Mouse (Mus musculus): ENCODE results near the gene Styx. TPM values are rescaled to one million over a fixed set of nuclear protein-coding genes. Genes with fewer than 3 reads are reported as not detected.

Gene Styx
- polyA plus RNA-seq, 1 experiment from 2014 or later: 66.5 TPM

- Histone ChIP-seq H3K4me2 (ENCODE audit: low read length) (no peak overlapping the region), H3K9me3 (ENCODE audit: control insufficient read depth, low read length) (no peaks in the 10 kb centered on the region), H3K4me3 (replicated peaks; ENCODE audit: low read depth, low read length) (no peak overlapping the region), H3K36me3 (ENCODE audit: control insufficient read depth, insufficient read depth, low read length) (no peaks in the 10 kb centered on the region), H3K27ac (replicated peaks; ENCODE audit: low read depth, low read length) (no peak overlapping the region), H3K4me1 (ENCODE audit: control insufficient read depth, insufficient read depth, low read length) (no peaks in the 10 kb centered on the region), H3K27me3 (ENCODE audit: control insufficient read depth, insufficient read depth, low read length) (no peaks in the 10 kb centered on the region), H3K9ac (replicated peaks; ENCODE audit: low read length) (no peak overlapping the region)
- WGBS: 84% methylated on average over 4 of the region's 4 CpGs
- ATAC-seq (ENCODE audit: low FRiP score, low TSS enrichment) (no peak), DNase-seq (no peak)
Observed at GRCm38 (mm10) chr14:45419323-45419722, 68.4 kb downstream of the Styx start.

GRCm38 (mm10) chr14:45422371-45422770 is 71.5 kb downstream of the Styx start:
- DNase-seq (no peak), ATAC-seq (ENCODE audit: low FRiP score, low TSS enrichment) (no peak)
- 70% methylated on average over 4 of the region's 4 CpGs for WGBS
- no peaks in the 10 kb centered on the region for H3K36me3 ChIP-seq (ENCODE audit: control insufficient read depth, insufficient read depth, low read length)
- no peak overlapping the region for H3K27ac ChIP-seq (replicated peaks; ENCODE audit: low read depth, low read length)
- peaks cover 4% of the 10 kb centered on the region; the same call in 1 of the 2 replicates for H3K9me3 ChIP-seq (ENCODE audit: control insufficient read depth, low read length)
- no peak overlapping the region for H3K9ac ChIP-seq (replicated peaks; ENCODE audit: low read length)
- no peak overlapping the region for H3K4me2 ChIP-seq (ENCODE audit: low read length)
- no peak overlapping the region for H3K4me3 ChIP-seq (replicated peaks; ENCODE audit: low read depth, low read length)
- no peaks in the 10 kb centered on the region for H3K4me1 ChIP-seq (ENCODE audit: control insufficient read depth, insufficient read depth, low read length)
- no peaks in the 10 kb centered on the region for H3K27me3 ChIP-seq (ENCODE audit: control insufficient read depth, insufficient read depth, low read length)

- DNase-seq (peak; percentile 93), ATAC-seq (ENCODE audit: low FRiP score, low TSS enrichment) (peak; percentile 60; the same call in 1 of the 2 replicates)
- H3K36me3 ChIP-seq (ENCODE audit: control insufficient read depth, insufficient read depth, low read length): no peaks in the 10 kb centered on the region
- H3K27ac ChIP-seq (replicated peaks; ENCODE audit: low read depth, low read length): no peak overlapping the region
- H3K4me3 ChIP-seq (replicated peaks; ENCODE audit: low read depth, low read length): no peak overlapping the region
- peaks cover 4% of the 10 kb centered on the region; the same call in 1 of the 2 replicates for H3K9me3 ChIP-seq (ENCODE audit: control insufficient read depth, low read length)
- no peaks in the 10 kb centered on the region for H3K27me3 ChIP-seq (ENCODE audit: control insufficient read depth, insufficient read depth, low read length)
- H3K4me2 ChIP-seq (ENCODE audit: low read length): no peak overlapping the region
- 5% methylated on average over 5 of the region's 5 CpGs for WGBS
- no peaks in the 10 kb centered on the region for H3K4me1 ChIP-seq (ENCODE audit: control insufficient read depth, insufficient read depth, low read length)
- H3K9ac ChIP-seq (replicated peaks; ENCODE audit: low read length): no peak overlapping the region
Observed at GRCm38 (mm10) chr14:45423220-45423619, 72.3 kb downstream of the Styx start.

GRCm38 (mm10) chr14:45430066-45430842 is 79.4 kb downstream of the Styx start:
- peaks cover 12% of the 10 kb centered on the region; the same call in 1 of the 2 replicates for H3K9me3 ChIP-seq (ENCODE audit: control insufficient read depth, low read length)
- H3K27me3 ChIP-seq (ENCODE audit: control insufficient read depth, insufficient read depth, low read length): no peaks in the 10 kb centered on the region
- DNase-seq: no peak
- WGBS: 94% methylated on average over 13 of the region's 13 CpGs
- no peak overlapping the region for H3K27ac ChIP-seq (replicated peaks; ENCODE audit: low read depth, low read length)
- no peak overlapping the region for H3K9ac ChIP-seq (replicated peaks; ENCODE audit: low read length)
- H3K4me2 ChIP-seq (ENCODE audit: low read length): no peak overlapping the region
- H3K36me3 ChIP-seq (ENCODE audit: control insufficient read depth, insufficient read depth, low read length): no peaks in the 10 kb centered on the region
- no peaks in the 10 kb centered on the region for H3K4me1 ChIP-seq (ENCODE audit: control insufficient read depth, insufficient read depth, low read length)
- ATAC-seq (ENCODE audit: low FRiP score, low TSS enrichment): no peak
- no peak overlapping the region for H3K4me3 ChIP-seq (replicated peaks; ENCODE audit: low read depth, low read length)

- Histone ChIP-seq H3K9ac (replicated peaks; ENCODE audit: low read length) (no peak overlapping the region), H3K4me1 (ENCODE audit: control insufficient read depth, insufficient read depth, low read length) (no peaks in the 10 kb centered on the region), H3K27ac (replicated peaks; ENCODE audit: low read depth, low read length) (no peak overlapping the region), H3K27me3 (ENCODE audit: control insufficient read depth, insufficient read depth, low read length) (no peaks in the 10 kb centered on the region), H3K4me3 (replicated peaks; ENCODE audit: low read depth, low read length) (no peak overlapping the region), H3K4me2 (ENCODE audit: low read length) (no peak overlapping the region), H3K36me3 (ENCODE audit: control insufficient read depth, insufficient read depth, low read length) (no peaks in the 10 kb centered on the region), H3K9me3 (ENCODE audit: control insufficient read depth, low read length) (peaks cover 8% of the 10 kb centered on the region; the same call in 1 of the 2 replicates)
- no peak for ATAC-seq (ENCODE audit: low FRiP score, low TSS enrichment)
- WGBS: 70% methylated on average over 4 of the region's 4 CpGs
- no peak for DNase-seq
Observed at GRCm38 (mm10) chr14:45432003-45432402, 81.1 kb downstream of the Styx start.

- Histone ChIP-seq H3K4me1 (ENCODE audit: control insufficient read depth, insufficient read depth, low read length) (no peaks in the 10 kb centered on the region), H3K4me2 (ENCODE audit: low read length) (no peak overlapping the region), H3K4me3 (replicated peaks; ENCODE audit: low read depth, low read length) (no peak overlapping the region), H3K9ac (replicated peaks; ENCODE audit: low read length) (no peak overlapping the region), H3K36me3 (ENCODE audit: control insufficient read depth, insufficient read depth, low read length) (no peaks in the 10 kb centered on the region), H3K27ac (replicated peaks; ENCODE audit: low read depth, low read length) (no peak overlapping the region), H3K27me3 (ENCODE audit: control insufficient read depth, insufficient read depth, low read length) (no peaks in the 10 kb centered on the region), H3K9me3 (ENCODE audit: control insufficient read depth, low read length) (peaks cover 8% of the 10 kb centered on the region; the same call in 1 of the 2 replicates)
- DNase-seq: no peak
- 67% methylated on average over 6 of the region's 6 CpGs for WGBS
- no peak for ATAC-seq (ENCODE audit: low FRiP score, low TSS enrichment)
Observed at GRCm38 (mm10) chr14:45434220-45434619, 83.3 kb downstream of the Styx start.

- H3K4me3 ChIP-seq (replicated peaks; ENCODE audit: low read depth, low read length): no peak overlapping the region
Observed at GRCm38 (mm10) chr14:45438250-45438930, 87.5 kb downstream of the Styx start.

GRCm38 (mm10) chr14:45438931-45439275 is 88.0 kb downstream of the Styx start:
- H3K9me3 ChIP-seq (ENCODE audit: control insufficient read depth, low read length): no peaks in the 10 kb centered on the region
- no peak overlapping the region for H3K27ac ChIP-seq (replicated peaks; ENCODE audit: low read depth, low read length)
- no peaks in the 10 kb centered on the region for H3K27me3 ChIP-seq (ENCODE audit: control insufficient read depth, insufficient read depth, low read length)
- WGBS: 84% methylated on average over 2 of the region's 2 CpGs
- H3K36me3 ChIP-seq (ENCODE audit: control insufficient read depth, insufficient read depth, low read length): no peaks in the 10 kb centered on the region
- no peak overlapping the region for H3K9ac ChIP-seq (replicated peaks; ENCODE audit: low read length)
- no peak overlapping the region for H3K4me3 ChIP-seq (replicated peaks; ENCODE audit: low read depth, low read length)
- DNase-seq (no peak), ATAC-seq (ENCODE audit: low FRiP score, low TSS enrichment) (no peak)
- H3K4me2 ChIP-seq (ENCODE audit: low read length): no peak overlapping the region
- no peaks in the 10 kb centered on the region for H3K4me1 ChIP-seq (ENCODE audit: control insufficient read depth, insufficient read depth, low read length)

More at GRCm38 (mm10) chr14:45438250-45438930, 87.5 kb downstream of the Styx start:
- no peak overlapping the region for H3K4me2 ChIP-seq (ENCODE audit: low read length)
- no peak for ATAC-seq (ENCODE audit: low FRiP score, low TSS enrichment)
- no peaks in the 10 kb centered on the region for H3K4me1 ChIP-seq (ENCODE audit: control insufficient read depth, insufficient read depth, low read length)
- H3K27me3 ChIP-seq (ENCODE audit: control insufficient read depth, insufficient read depth, low read length): no peaks in the 10 kb centered on the region
- H3K9me3 ChIP-seq (ENCODE audit: control insufficient read depth, low read length): no peaks in the 10 kb centered on the region
- no peak overlapping the region for H3K9ac ChIP-seq (replicated peaks; ENCODE audit: low read length)
- H3K27ac ChIP-seq (replicated peaks; ENCODE audit: low read depth, low read length): no peak overlapping the region
- no peaks in the 10 kb centered on the region for H3K36me3 ChIP-seq (ENCODE audit: control insufficient read depth, insufficient read depth, low read length)
- no peak for DNase-seq
- WGBS: 92% methylated on average over 19 of the region's 19 CpGs

GRCm38 (mm10) chr14:45439387-45439786 is 88.5 kb downstream of the Styx start:
- no peaks in the 10 kb centered on the region for H3K9me3 ChIP-seq (ENCODE audit: control insufficient read depth, low read length)
- ATAC-seq (ENCODE audit: low FRiP score, low TSS enrichment): no peak
- H3K9ac ChIP-seq (replicated peaks; ENCODE audit: low read length): no peak overlapping the region
- no peaks in the 10 kb centered on the region for H3K4me1 ChIP-seq (ENCODE audit: control insufficient read depth, insufficient read depth, low read length)
- no peak overlapping the region for H3K27ac ChIP-seq (replicated peaks; ENCODE audit: low read depth, low read length)
- H3K27me3 ChIP-seq (ENCODE audit: control insufficient read depth, insufficient read depth, low read length): no peaks in the 10 kb centered on the region
- DNase-seq: no peak
- H3K4me3 ChIP-seq (replicated peaks; ENCODE audit: low read depth, low read length): no peak overlapping the region
- no peaks in the 10 kb centered on the region for H3K36me3 ChIP-seq (ENCODE audit: control insufficient read depth, insufficient read depth, low read length)
- WGBS: 67% methylated on average over 9 of the region's 9 CpGs
- no peak overlapping the region for H3K4me2 ChIP-seq (ENCODE audit: low read length)
